Comparison of ENCODE assay signal across 19 mouse cellular contexts in genomic region chr5:51040926-51041325, GRCm38 (mm10).
DNase-seq lines count a peak whose midpoint lies in the region; ATAC-seq and TF ChIP-seq lines count a peak whose summit lies in the region.
"Had no signal": no experiment of that assay in that cellular context is flagged by ENCODE, and none has a peak within 500 bp of the region (broad histone marks: within the 10 kb centered on the region; RNA-seq: fewer than 3 reads in every experiment).

No protein-coding gene starts in this region.

- H3K36me3 ChIP-seq in kidney, postnatal 0 days (ENCODE audit: insufficient read depth, low read length), result no peaks in the 10 kb centered on the region
- H3K36me3 ChIP-seq in heart, embryonic 10.5 days, result no peaks in the 10 kb centered on the region
- H3K36me3 ChIP-seq in neural tube, embryonic 15.5 days, result no peaks in the 10 kb centered on the region
- H3K36me3 ChIP-seq: embryonic facial prominence, embryonic 12.5 days; forebrain, embryonic 10.5 days; heart, embryonic 12.5 days; liver, embryonic 13.5 days had no signal

- no peak overlapping the region for H3K4me2 ChIP-seq in kidney, postnatal 0 days (ENCODE audit: low read length)
- no peak overlapping the region for H3K4me2 ChIP-seq in neural tube, embryonic 15.5 days
- H3K4me2 ChIP-seq: embryonic facial prominence, embryonic 12.5 days; heart, embryonic 12.5 days; liver, embryonic 13.5 days; midbrain, embryonic 11.5 days had no signal

- peak; percentile 13 for DNase-seq in 3T3-L1 (ENCODE audit: low read depth, low spot score)
- peak; percentile 2 to 24 for DNase-seq in adrenal gland, adult 18-20 months (ENCODE audit: low spot score in 2 of 2)
- DNase-seq in gastrocnemius, postnatal 10 days, result peak; percentile 15
- no peak for DNase-seq in kidney, postnatal 0 days (ENCODE audit: low spot score)
- DNase-seq in right cerebral cortex, adult 18-20 months, result no peak
- no peak for DNase-seq in left cerebral cortex, adult 9 months (ENCODE audit: low spot score in 2 of 2)
- DNase-seq in heart, embryonic 10.5 days (ENCODE audit: low spot score), result no peak
- DNase-seq: cerebellum, postnatal 25 days; heart, postnatal 4 days; liver, embryonic 13.5 days; lung, postnatal 36 days; right cerebral cortex, postnatal 25 days had no signal

- no peak overlapping the region for H3K9ac ChIP-seq in kidney, postnatal 0 days (ENCODE audit: low read depth, low read length)
- no peak overlapping the region for H3K9ac ChIP-seq in neural tube, embryonic 15.5 days (replicated peaks)
- H3K9ac ChIP-seq: embryonic facial prominence, embryonic 12.5 days; heart, embryonic 12.5 days; liver, embryonic 13.5 days had no signal

- H3K4me3 ChIP-seq in kidney, postnatal 0 days (replicated peaks; ENCODE audit: low read depth, low read length), result no peak overlapping the region
- H3K4me3 ChIP-seq in heart, embryonic 10.5 days, result no peak overlapping the region
- H3K4me3 ChIP-seq in neural tube, embryonic 15.5 days (replicated peaks), result no peak overlapping the region
- H3K4me3 ChIP-seq: embryonic facial prominence, embryonic 12.5 days; forebrain, embryonic 10.5 days; heart, embryonic 12.5 days; left cerebral cortex, adult 2 months; liver, embryonic 13.5 days had no signal

- 72% methylated on average over 6 of the region's 6 CpGs for WGBS in kidney, postnatal 0 days
- WGBS in heart, embryonic 10.5 days, result 79% methylated on average over 6 of the region's 6 CpGs
- 86% methylated on average over 6 of the region's 6 CpGs for WGBS in neural tube, embryonic 15.5 days

- H3K27ac ChIP-seq in kidney, postnatal 0 days, result peak overlapping the region; percentile 69
- H3K27ac ChIP-seq in heart, embryonic 10.5 days, result no peak overlapping the region; the same call in 1 of the 2 replicates
- H3K27ac ChIP-seq in neural tube, embryonic 15.5 days (replicated peaks), result no peak overlapping the region
- H3K27ac ChIP-seq: embryonic facial prominence, embryonic 12.5 days; forebrain, embryonic 10.5 days; left cerebral cortex, adult 2 months; liver, embryonic 13.5 days had no signal

- peak; percentile 33; the same call in 1 of the 2 replicates for ATAC-seq in kidney, postnatal 0 days (replicated peaks; ENCODE audit: low FRiP score, low read depth)
- no peak for ATAC-seq in neural tube, embryonic 15.5 days (ENCODE audit: low FRiP score)
- ATAC-seq: inflammation-experienced regulatory T-cells, adult 6 months had no signal

- no peaks in the 10 kb centered on the region for H3K4me1 ChIP-seq in kidney, postnatal 0 days (replicated peaks; ENCODE audit: insufficient read depth, low read length)
- H3K4me1 ChIP-seq in heart, embryonic 10.5 days, result peaks cover 3% of the 10 kb centered on the region; the same call in 1 of the 2 replicates
- H3K4me1 ChIP-seq in neural tube, embryonic 15.5 days, result no peaks in the 10 kb centered on the region
- H3K4me1 ChIP-seq: embryonic facial prominence, embryonic 12.5 days; forebrain, embryonic 10.5 days; liver, embryonic 13.5 days had no signal

- no peaks in the 10 kb centered on the region for H3K27me3 ChIP-seq in kidney, postnatal 0 days (ENCODE audit: insufficient read depth, low read length)
- no peaks in the 10 kb centered on the region for H3K27me3 ChIP-seq in heart, embryonic 10.5 days (ENCODE audit: insufficient read depth, poor library complexity, severe bottlenecking)
- H3K27me3 ChIP-seq in neural tube, embryonic 15.5 days (replicated peaks), result no peaks in the 10 kb centered on the region
- H3K27me3 ChIP-seq: embryonic facial prominence, embryonic 12.5 days; heart, embryonic 12.5 days; liver, embryonic 13.5 days had no signal

- TF ChIP-seq CTCF in kidney, postnatal 0 days (IDR thresholded peaks at IDR 0.05; ENCODE audit: low read depth), result no peak

- H3K9me3 ChIP-seq in kidney, postnatal 0 days (replicated peaks; ENCODE audit: low read length), result no peaks in the 10 kb centered on the region
- no peaks in the 10 kb centered on the region for H3K9me3 ChIP-seq in heart, embryonic 10.5 days
- H3K9me3 ChIP-seq in neural tube, embryonic 15.5 days (replicated peaks), result no peaks in the 10 kb centered on the region
- H3K9me3 ChIP-seq: embryonic facial prominence, embryonic 12.5 days; forebrain, embryonic 10.5 days; heart, embryonic 12.5 days; liver, embryonic 13.5 days had no signal

Comparison
In these comparisons a context has a peak if more than half of its experiments do, and no peak if none do; other contexts are left out.
1. DNase-seq: peak in 3T3-L1 (single experiment), adrenal gland, adult 18-20 months (2 of 2) and gastrocnemius, postnatal 10 days (single experiment); none in kidney, postnatal 0 days (single experiment), right cerebral cortex, adult 18-20 months (single experiment), left cerebral cortex, adult 9 months (0 of 2) and heart, embryonic 10.5 days (single experiment).